Mouse (Mus musculus) thymus, adult 2 months (tissue): ENCODE measurements at regions not wholly inside any gene's neighbourhood (a gene's known extent, or its start where the extent isn't known, plus 50 kb on each side); places are given as distances from the start of the nearest gene placed in this dataset.
A peak's percentile ranks its signal among the peaks of the same experiment; 100 is the strongest.

Experiments
- DNase-seq: peaks from one replicate; pipeline ENCODE4 v3.0.0; 2021
- H3K27ac ChIP-seq: fragments of 200-500 bp; 2 replicates; pipeline ENCODE4 v1.5.1; 2012; ENCODE audit warnings: low read length, control low read depth; ENCODE audit not compliant: control insufficient read depth, insufficient read depth
- H3K27me3 ChIP-seq: fragments of 200-500 bp; 2 replicates; pipeline ENCODE4 v1.6.1; 2012; ENCODE audit warnings: mild to moderate bottlenecking, low read length, moderate library complexity, mixed read lengths; ENCODE audit not compliant: control insufficient read depth, insufficient read depth
- H3K36me3 ChIP-seq: fragments of 200-500 bp; 2 replicates; pipeline ENCODE4 v1.6.1; 2012; ENCODE audit warnings: mild to moderate bottlenecking, low read length, moderate library complexity; ENCODE audit not compliant: control insufficient read depth, insufficient read depth
- H3K4me1 ChIP-seq: fragments of 200-500 bp; replicated peaks from 2 replicates; pipeline ENCODE4 v1.6.1; 2012; ENCODE audit warnings: low read length; ENCODE audit not compliant: control insufficient read depth, insufficient read depth
- H3K4me3 ChIP-seq: fragments of 200-500 bp; 2 replicates; pipeline ENCODE4 v1.5.1; 2012; ENCODE audit warnings: mild to moderate bottlenecking, low read length, control low read depth, moderate library complexity; ENCODE audit not compliant: control insufficient read depth, insufficient read depth
- CTCF ChIP-seq: fragments of 200-500 bp; IDR thresholded peaks from 2 replicates; pipeline ENCODE4 v1.5.1; 2012; ENCODE audit warnings: mild to moderate bottlenecking, control low read depth, low read length, moderate library complexity, borderline replicate concordance; ENCODE audit not compliant: control insufficient read depth, poor library complexity, insufficient read depth; ENCODE audit errors: extremely low read depth
- POLR2A ChIP-seq: fragments of 200-500 bp; IDR thresholded peaks from 2 replicates; pipeline ENCODE4 v1.6.1; 2012; ENCODE audit warnings: mild to moderate bottlenecking, low read length, control low read depth, moderate library complexity; ENCODE audit not compliant: control insufficient read depth, poor library complexity, insufficient read depth; ENCODE audit errors: extremely low read depth
- WGBS: fragments of 180-500 bp; shearing (Covaris S2); methylation state at CpG from one replicate; pipeline ENCODE4 v1.1.7; 2018; 5-methylcytosine and 5-hydroxymethylcytosine counted together

GRCm38 (mm10) chr5:118873871-118874270 lies 313.4 kb downstream of the Med13l start:
- TF ChIP-seq POLR2A (no peak), CTCF (no peak)
- H3K4me3 ChIP-seq = no peak overlapping the region
- H3K4me1 ChIP-seq = no peaks in the 10 kb centered on the region
- no peaks in the 10 kb centered on the region for H3K36me3 ChIP-seq
- no peak overlapping the region for H3K27ac ChIP-seq
- H3K27me3 ChIP-seq = peaks cover 3% of the 10 kb centered on the region; the same call in 1 of the 2 replicates
- DNase-seq = no peak
- WGBS = 55% methylated on average over 7 of the region's 7 CpGs

GRCm38 (mm10) chr5:118875096-118875637 lies 314.7 kb downstream of the Med13l start:
- no peak for TF ChIP-seq POLR2A
- TF ChIP-seq CTCF = no peak
- no peak for DNase-seq
- Histone ChIP-seq H3K4me3 (no peak overlapping the region), H3K27ac (no peak overlapping the region), H3K4me1 (no peaks in the 10 kb centered on the region), H3K36me3 (no peaks in the 10 kb centered on the region), H3K27me3 (peaks cover 4% of the 10 kb centered on the region; the same call in 1 of the 2 replicates)
- WGBS = 46% methylated on average over 10 of the region's 10 CpGs

- WGBS = 23% methylated on average over 18 of the region's 18 CpGs
- Histone ChIP-seq H3K27ac (no peak overlapping the region), H3K27me3 (peaks cover 4% of the 10 kb centered on the region; the same call in 1 of the 2 replicates)
Observed at GRCm38 (mm10) chr5:118876586-118877312, 316.3 kb downstream of the Med13l start.

GRCm38 (mm10) chr5:118877313-118877669 lies 316.8 kb downstream of the Med13l start:
- TF ChIP-seq POLR2A (no peak), CTCF (no peak)
- H3K27me3 ChIP-seq = peaks cover 4% of the 10 kb centered on the region; the same call in 1 of the 2 replicates
- 3% methylated on average over 12 of the region's 12 CpGs for WGBS
- H3K36me3 ChIP-seq = no peaks in the 10 kb centered on the region
- no peak overlapping the region for H3K27ac ChIP-seq
- H3K4me3 ChIP-seq = no peak overlapping the region
- H3K4me1 ChIP-seq = no peaks in the 10 kb centered on the region
- DNase-seq = peak; percentile 3

More at GRCm38 (mm10) chr5:118876586-118877312, 316.3 kb downstream of the Med13l start:
- no peak for DNase-seq
- TF ChIP-seq CTCF (no peak), POLR2A (no peak)
- Histone ChIP-seq H3K4me1 (no peaks in the 10 kb centered on the region), H3K4me3 (no peak overlapping the region), H3K36me3 (no peaks in the 10 kb centered on the region)

- DNase-seq = no peak
- no peaks in the 10 kb centered on the region for H3K36me3 ChIP-seq
- no peak overlapping the region for H3K27ac ChIP-seq
- WGBS = 32% methylated on average over 10 of the region's 10 CpGs
- no peak overlapping the region for H3K4me3 ChIP-seq
- TF ChIP-seq POLR2A = no peak
- TF ChIP-seq CTCF = no peak
- no peaks in the 10 kb centered on the region for H3K4me1 ChIP-seq
- H3K27me3 ChIP-seq = peaks cover 4% of the 10 kb centered on the region; the same call in 1 of the 2 replicates
Observed at GRCm38 (mm10) chr5:118877831-118878230, 317.4 kb downstream of the Med13l start.

GRCm38 (mm10) chr5:118878722-118879121 lies 318.2 kb downstream of the Med13l start:
- Histone ChIP-seq H3K27me3 (peaks cover 4% of the 10 kb centered on the region; the same call in 1 of the 2 replicates), H3K4me1 (no peaks in the 10 kb centered on the region), H3K36me3 (no peaks in the 10 kb centered on the region), H3K27ac (no peak overlapping the region), H3K4me3 (no peak overlapping the region)
- DNase-seq = no peak
- no peak for TF ChIP-seq POLR2A
- no peak for TF ChIP-seq CTCF
- 36% methylated on average over 10 of the region's 10 CpGs for WGBS
